Mouse (Mus musculus): Measurements from ENCODE around the gene Fam186a.

GRCm38 (mm10) chr15:99970606-99971005, 3.7 kb upstream of the Fam186a start:
- TF ChIP-seq POLR2A (IDR thresholded peaks at IDR 0.05; ENCODE audit: insufficient read depth, low read depth, low read length): peak; percentile 68; the same call in 1 of the 2 replicates
- TF ChIP-seq CTCF (IDR thresholded peaks at IDR 0.05): no peak
